Mouse (Mus musculus) cerebellum, adult 2 months (tissue): Measurements from ENCODE around the gene Pnpla7.

ENCODE experiments used
- CTCF ChIP-seq: fragments of 200-500 bp; IDR thresholded peaks from 2 replicates; pipeline ENCODE4 v1.5.1; 2011; ENCODE audit warnings: low read depth, mild to moderate bottlenecking, control low read depth, low read length, moderate library complexity, borderline replicate concordance; ENCODE audit not compliant: insufficient read depth
- POLR2A ChIP-seq: fragments of 200-500 bp; IDR thresholded peaks from 2 replicates; pipeline ENCODE4 v1.6.1; 2011; ENCODE audit warnings: low read length, control low read depth, borderline replicate concordance; ENCODE audit not compliant: insufficient read depth

GRCm38 (mm10) chr2:24995332-24995731, 19.5 kb downstream of the Pnpla7 start:
- TF ChIP-seq CTCF: no peak
- TF ChIP-seq POLR2A: no peak
